Mouse (Mus musculus): ENCODE results near the gene Gm5617.
"Not testable (repeated sequence)": the region's sequence is repeated elsewhere in the genome, so short reads cannot be mapped to it uniquely, and the experiment has no call there.

The Gm5617 gene

DNA sequence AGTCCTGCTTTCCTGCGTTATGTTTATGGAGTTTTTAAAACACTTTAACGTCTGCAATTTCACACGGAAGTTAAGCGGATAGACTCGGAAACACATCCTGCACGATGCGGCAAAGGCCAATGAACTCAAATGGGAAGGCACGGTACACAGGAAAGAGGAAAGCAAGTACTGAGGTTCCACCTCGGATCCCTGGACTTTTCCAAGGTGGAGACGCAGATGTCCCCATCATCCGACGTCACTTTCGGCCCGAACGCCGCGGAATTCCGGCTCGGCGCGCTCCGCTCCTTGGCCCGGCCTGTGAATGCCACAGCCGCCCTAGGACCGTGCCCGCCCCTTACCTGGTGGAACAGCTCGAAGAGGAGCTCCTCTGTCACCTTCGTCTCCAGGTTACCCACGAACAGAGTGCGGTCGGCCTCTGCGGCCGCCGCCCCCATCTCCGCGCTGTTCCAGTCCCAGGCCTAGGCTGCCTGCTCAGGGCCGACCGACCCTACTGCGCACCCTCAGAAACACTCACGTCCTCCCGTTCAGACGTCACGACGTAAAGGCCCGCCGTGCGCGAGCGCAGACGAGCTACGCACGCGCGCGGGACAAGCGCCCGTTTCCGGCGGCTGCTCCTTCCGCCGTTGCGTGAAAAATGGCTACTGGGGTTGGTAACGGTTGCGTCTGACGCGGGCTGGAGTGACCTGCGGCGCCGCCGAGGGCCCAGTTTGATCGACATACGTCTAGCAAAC lies at the start of gene Gm5617, which contains the start of gene Rbm7:
Gm5617 (plus strand) TSS at position 626 of the 731 bp plus-strand sequence.
Rbm7 (minus strand) TSS at position 483 of the 731 bp plus-strand sequence.
- DNase-seq (ENCODE audit: low read depth, low spot score) = peak; percentile 99

DNA sequence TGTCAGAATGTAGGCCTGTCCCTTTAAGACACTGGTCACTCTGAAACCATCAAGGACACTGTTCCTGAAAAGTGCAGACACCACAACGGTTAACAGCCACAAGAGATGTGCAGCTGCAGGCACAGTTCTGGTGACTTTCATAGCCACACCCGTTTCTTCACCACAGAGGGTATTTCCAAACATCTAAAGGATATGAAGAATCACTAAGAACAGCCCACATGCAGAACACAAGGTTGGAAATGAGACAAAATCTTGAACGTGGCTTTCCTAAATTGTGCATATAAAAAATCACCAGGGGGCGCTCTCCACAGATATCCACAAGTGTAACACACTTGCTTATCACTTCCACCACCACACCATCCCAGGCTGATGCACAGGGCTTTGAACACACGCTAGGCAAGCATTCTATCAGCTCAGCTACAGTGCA lies 47.4 kb upstream of the Gm5617 start:
- DNase-seq (ENCODE audit: low read depth, low spot score) = peak; percentile 53

DNA sequence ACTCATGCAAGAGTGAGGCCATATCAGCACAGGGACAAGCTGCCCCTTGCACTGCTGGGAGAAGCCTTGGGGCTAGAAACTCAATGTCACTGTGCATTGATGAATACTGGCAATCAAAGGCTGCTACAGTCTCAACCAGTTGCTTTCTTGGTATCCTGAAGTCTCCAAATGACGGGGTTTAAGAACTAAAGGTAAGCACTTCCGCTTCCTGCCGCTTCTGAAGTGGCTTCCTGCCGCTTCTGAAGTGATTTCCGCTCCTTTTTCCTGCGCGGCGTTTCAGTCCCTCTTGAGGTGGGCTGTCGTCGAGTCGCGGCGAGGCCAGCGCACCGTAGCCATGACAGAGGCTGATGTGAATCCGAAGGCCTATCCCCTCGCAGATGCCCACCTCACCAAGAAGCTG lies 45.2 kb upstream of the Gm5617 start:
- no peak for DNase-seq (ENCODE audit: low read depth, low spot score)

DNA sequence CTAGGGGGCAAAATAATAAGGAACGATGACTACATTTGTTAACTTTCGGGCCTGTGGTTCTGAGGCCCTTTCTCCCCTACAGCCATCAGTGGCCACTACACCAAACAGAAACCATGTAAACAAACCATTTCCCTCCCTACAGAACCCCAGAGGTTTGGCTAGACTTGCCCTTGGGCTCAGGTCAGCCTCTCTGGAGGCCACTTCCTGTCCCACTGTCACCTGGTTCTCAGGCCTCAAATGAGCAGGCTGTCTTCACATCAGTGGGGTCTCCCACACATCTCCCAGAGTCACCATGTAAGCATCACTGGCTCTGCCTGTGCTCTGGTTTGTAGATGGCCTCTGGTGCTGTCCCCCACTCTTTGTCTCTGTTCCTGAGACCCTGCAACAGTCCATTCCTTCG lies 39.3 kb upstream of the Gm5617 start:
- DNase-seq (ENCODE audit: low read depth, low spot score) = no peak

DNA sequence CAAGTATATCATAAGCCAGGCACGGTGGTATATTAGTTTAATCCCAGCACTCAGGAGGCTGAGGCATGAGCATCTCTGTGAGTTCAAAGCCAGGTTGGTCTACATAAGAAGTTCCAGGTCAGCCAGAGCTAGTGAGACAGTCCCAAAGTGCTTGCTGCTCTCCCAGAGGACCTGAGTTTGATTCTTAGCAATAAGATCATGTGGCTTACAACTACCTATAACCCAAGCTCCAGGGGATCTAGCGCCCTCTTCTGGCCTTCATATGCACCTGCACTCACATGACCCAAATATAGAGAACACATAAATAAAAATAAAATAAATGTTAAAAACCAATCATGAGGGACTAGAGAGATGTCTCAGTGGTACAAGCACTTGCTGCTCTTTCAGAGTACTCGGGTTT lies 36.4 kb upstream of the Gm5617 start:
- DNase-seq (ENCODE audit: low read depth, low spot score) = no peak

DNA sequence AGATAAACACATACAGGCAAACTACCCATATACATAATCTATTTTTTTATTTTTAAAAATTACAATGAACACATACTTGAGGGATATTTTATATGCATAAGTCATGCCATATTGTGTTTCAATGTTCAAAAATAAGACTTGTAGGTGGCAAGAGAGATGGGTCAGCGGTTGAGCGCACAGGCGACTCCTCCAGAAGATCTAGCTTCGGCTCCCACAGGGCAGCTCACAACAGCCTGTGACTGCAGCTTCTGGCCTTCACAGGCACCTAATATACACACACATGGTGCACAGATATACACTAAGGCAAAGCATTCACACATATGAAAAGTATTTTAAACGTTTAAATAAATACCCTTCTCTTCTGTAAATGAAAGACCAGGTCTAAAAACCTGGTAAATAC lies 35.9 kb upstream of the Gm5617 start:
- no peak for DNase-seq (ENCODE audit: low read depth, low spot score)

DNA sequence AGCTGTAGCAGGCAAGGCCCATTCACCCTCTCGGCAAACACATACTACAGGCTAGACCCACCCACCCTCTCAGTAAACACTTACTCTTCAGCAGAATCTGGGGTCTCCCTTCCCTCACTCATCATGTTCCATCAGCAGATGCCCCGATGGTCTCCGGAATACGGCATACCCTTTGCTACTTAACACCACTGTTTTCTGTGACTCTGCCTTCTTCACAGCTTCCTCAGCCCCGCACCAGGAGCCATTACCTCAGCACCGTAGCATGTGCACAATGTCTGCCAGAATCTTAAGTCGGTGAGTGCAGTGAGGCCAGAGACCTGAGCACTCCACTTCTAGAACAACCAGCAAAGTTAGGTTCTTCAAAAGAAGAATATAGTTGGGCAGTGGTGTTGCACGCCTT lies 34.5 kb upstream of the Gm5617 start:
- no peak for DNase-seq (ENCODE audit: low read depth, low spot score)

DNA sequence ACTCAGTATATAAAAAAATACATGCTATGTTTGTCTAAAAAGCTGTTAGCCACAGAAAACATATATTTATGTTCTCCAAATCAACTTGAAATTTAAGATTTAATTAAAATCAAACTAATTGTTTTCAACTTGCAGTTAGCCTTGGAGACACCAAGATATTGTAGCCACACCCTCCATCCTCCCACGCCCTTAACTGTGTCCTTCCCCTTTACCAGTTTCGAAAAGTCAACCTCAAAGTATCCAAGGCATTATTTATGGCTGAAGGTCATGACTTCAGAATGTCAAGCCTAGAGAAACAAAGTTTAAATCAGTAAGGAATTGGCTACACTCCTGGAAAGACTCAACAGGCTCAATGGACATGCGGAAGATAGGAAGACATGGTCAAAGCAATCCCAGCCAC lies 33.7 kb upstream of the Gm5617 start:
- no peak for DNase-seq (ENCODE audit: low read depth, low spot score)

DNA sequence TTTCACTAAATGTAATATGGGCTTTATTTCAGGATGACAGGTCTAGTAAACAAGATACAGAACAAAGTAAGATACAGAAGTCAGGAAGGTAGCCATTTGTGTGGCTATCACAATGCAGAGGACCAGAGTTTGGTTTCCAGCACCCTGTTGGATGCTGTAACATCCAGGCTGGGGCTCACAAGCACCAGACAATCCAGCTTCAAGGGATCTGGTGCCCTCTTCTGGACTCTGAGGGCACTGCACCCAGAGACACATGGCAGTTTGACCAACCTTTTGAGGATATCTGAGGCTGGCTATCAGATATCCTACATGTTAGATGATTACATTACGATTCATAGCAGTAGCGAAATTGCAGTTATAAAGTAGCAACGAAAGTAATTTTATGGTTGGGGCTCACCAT lies 29.6 kb upstream of the Gm5617 start:
- DNase-seq (ENCODE audit: low read depth, low spot score) = no peak

DNA sequence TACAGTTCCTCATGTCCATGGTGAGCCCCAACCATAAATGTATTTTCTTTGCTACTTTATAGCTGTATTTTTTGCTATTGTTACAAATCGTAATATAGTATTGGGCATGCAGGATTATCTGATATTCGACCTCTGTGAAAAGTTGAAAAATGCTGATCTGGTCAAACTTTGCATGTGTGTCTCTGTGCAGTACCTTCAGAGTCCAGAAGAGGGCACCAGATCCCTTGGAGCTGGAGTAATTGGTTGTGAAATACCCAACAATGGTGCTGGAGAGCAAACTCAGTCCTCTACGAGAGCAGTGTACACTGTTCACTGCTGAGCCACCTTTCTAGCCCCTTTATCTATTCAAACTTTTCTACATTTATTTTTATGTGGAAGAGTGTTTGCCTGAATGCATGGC lies 28.4 kb upstream of the Gm5617 start:
- DNase-seq (ENCODE audit: low read depth, low spot score) = peak; percentile 53

DNA sequence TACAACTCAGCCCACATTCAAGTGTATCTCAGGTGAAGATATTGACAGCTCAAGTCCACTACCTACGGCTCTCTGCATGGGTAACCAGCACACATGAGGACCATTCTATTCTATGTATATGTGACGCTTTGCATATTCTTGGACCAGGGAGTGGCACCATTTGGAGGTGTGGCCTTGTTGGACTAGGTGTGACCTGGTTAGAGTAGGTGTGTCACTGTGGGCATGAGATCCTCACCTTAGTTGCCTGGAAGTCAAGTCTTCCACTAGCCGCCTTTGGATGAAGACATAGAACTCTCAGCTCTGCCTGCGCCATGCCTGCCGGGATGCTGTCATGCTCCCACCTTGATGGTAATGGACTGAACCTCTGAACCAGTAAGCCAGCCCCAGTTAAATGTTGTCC lies 27.8 kb upstream of the Gm5617 start:
- not testable (repeated sequence) for DNase-seq (ENCODE audit: low read depth, low spot score)

DNA sequence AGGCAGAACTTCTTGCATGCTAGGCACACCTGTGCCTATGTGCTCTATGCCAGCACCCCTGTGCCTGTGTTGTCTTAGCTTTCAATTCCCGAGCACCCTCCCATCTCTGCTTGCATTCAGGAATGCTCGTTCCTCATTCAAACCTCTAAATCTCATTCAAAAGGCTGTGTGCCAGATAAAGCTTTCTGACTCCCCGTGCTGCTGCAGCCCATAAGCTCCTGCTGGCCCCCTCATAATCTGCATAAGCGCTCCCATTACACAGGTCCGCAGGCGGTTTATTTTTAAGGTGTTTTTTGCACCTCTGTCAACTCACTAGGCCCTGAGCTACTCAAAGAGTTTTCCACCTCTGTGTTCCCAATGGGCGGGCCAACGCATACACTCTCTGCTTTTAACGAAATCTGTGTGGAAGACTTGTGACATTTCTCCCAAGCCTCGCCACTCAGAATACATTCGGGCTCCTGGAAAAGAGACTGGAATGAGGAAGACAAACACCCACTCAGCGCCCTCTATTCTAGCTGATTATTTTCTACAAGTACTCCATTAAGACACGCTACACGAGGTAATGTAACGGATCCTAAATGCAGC lies 22.7 kb upstream of the Gm5617 start:
- peak; percentile 71 for DNase-seq (ENCODE audit: low read depth, low spot score)

DNA sequence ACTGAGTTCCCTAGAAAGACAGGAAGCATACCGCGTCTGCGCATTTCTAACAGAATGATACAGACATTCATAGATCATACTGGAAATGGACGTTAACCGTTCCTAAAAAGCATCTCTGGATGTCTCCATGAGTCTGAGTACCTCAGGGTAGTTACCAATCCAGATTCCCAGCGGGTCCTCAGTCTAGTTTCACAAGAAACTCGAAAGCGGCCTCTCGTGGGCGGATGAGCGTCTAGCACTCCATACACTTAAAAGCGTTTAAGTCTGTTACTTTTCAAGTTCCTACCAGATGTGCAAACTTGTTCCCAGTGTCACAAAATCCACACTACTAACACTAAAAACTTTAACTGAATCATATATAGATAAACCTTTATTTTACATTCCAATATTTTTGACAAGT lies 22.1 kb upstream of the Gm5617 start:
- peak; percentile 67 for DNase-seq (ENCODE audit: low read depth, low spot score)

DNA sequence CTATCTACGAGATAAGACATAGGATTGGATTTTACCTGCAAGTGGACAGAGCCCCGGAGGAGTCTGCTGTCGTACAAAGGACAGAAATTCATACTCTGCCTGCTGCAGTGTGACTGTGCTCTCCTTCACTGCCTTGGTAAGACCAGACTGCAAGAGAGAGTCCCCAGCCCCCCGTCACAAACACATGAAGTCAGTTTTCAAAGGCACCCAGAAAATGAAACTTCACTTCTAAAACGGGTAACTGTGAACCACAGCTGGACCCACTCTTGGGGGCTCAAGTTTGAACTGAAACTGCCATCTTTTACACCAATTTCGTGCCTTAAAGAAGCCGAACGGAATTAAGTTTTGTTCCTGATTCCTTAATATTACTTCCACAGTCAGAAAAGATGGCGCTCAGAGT lies 20.9 kb upstream of the Gm5617 start:
- no peak for DNase-seq (ENCODE audit: low read depth, low spot score)

DNA sequence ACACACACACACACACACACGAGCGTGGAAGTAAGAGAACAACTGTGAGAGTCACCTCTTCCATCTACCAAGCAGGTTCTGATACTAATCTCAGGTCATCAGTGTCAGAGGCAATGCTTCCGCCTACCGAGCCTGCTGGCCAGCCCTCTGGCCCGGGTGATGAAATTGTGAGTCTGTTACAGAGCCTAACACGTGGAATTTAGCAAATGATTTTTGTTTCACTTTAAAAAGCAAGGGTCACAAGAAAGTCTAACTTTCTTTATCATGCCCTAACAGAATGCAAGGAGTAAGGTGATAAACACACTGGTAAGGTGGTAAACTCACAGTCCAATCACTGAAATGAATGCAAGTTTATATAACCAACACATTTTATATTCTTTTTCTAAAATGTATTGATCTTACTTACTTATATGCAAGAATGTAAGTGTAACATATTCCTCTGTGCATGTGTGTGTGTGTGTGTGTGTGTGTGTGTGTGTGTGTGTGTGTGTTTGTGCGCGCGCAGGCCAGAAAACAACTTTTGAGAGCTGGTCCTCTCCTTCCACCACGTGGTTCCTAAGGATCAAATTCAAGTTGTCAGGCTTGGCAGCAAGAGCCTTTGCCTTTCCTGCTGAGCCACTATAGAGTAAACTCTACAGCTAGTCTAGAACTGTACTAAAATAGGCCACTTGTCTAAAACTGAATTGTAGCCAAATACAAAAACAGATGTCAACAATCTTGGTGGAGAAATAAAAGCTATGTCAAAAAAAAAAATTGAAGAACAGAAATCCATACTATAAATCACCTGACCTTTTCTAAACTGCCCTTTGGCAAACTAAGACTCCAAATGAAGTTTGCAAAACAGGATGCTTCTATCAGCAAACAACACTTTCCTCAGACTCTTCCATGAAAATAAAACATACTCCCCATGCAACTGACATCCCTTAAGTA lies 18.7 kb upstream of the Gm5617 start:
- DNase-seq (ENCODE audit: low read depth, low spot score) = no peak

DNA sequence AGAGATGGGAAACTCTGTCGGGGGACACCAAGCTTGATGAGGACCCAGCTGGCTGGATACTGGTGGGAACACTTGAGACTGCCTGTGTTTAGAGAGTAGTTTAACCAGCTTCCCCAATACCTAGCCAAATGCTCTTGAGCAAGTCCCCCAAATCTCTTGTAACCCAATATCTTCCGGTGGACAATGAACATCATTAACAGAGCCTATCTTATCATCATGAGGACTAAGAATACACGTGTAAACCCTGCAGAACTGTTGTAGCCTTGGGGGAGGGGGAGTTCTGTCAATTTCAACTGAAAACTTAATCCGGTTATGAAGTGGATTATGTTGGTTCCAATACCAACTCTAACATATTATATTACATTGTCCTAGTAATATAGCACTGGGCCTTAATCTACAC lies 16.4 kb upstream of the Gm5617 start:
- no peak for DNase-seq (ENCODE audit: low read depth, low spot score)

DNA sequence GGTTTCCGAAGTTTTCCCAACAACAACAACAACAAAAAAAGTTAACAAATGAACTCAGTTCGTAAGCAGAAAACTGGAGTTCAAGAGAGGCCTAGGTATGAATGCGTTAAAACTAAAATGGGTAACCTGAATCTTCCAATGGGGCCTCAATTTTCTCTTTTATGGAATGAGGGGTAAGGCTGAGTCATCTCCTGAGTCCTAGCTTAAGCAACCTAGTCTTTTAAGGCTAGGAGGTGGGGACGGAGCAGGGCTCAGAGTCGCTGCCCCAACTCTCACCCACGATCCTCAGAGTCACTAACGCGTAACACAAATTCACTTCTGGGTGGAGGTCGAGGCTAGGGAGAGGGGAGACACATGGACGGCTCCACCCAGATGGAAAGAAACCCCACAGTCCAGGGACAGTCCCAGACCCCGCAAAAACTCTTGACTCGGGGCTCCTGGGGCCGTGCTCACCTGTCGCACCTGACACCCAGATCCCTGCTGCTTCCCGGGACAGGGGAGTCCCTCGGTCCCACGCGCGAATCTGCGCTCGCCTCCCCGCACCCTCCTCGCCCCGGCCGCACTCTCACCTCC lies 15.3 kb upstream of the Gm5617 start:
- peak; percentile 23 for DNase-seq (ENCODE audit: low read depth, low spot score)

DNA sequence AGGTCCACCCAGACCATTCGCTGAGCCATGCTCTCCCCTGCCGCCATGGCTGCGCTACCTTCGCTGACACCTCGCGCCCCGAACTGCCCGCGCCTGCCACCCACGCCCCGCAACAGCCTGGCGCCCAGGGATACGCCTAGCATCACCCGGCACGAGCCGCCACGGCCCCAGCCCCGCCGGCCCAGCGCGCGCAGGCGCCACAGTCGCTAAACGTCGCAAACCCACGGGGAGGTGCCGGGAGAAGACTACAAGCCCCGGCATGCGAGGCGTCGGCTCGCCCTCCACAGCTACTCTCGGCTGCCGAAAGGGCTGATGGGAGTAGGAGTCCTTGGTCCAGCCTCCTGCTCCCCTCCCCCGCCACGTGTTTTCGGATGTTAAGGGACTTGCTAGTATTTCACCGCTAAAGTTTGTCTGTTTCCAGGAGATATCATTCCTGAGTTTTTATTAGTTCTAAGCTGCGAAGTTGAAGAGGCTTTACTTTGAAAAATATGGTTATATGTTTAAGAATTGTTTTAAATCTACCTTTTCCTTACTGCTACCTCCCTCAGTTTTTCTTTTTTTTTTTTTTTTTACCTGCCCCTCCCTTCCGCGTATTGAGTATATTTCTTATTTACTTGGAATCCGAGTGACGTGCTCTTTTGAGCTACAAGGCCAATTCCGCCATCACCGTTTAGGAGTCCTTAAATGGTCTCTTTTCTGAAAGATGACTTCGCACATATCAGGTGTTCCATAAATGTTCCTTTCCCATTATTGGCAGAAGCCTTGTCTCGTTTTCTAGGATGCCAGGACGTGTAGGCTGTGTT lies 14.6 kb upstream of the Gm5617 start, which contains the start of gene Rexo2:
Rexo2 (minus strand) TSS at position 213 of the 803 bp plus-strand sequence.
- DNase-seq (ENCODE audit: low read depth, low spot score) = peak; percentile 98

DNA sequence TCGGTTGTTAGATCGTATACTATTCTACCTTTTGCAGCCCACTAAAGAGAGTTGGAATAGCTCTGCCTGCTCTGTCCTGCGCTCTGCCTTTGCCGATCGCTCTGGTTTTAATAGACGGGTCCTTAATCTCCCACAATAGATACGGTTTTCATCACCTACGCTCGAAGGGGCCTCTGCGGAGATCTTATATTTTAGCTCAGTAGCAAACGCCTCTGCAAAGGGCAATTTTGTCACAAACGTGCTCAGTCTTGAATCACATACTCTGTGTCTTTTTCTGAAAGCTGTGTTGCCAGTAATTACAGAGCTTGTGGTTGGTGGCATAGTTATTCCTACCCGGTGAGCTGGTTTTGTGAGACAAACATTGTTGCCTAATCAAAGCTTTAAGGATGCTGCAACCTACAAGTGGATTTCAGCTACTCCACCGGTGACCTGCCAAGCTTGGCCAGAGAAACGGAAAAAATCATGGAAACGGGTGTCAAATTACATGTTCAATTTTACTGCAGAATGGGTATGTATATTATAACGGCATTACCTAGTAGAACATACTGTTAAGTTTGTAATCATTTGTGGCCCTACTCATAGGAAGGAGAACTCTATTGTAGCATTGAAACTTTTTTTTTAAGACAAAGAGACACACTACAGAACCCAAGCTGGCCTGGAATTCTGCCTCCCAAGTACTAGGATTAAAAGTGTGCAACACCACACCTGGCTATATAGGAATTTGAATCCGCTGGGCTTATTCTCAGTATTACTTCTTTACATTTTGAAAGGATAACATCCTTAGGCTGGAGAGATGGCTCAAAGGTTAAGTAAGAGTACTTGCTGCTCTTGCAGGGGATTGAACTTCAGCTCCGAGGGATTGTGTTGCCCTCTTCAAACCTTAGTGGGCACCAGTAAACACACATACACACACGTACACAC lies 13.8 kb upstream of the Gm5617 start:
- peak; percentile 28 for DNase-seq (ENCODE audit: low read depth, low spot score)

DNA sequence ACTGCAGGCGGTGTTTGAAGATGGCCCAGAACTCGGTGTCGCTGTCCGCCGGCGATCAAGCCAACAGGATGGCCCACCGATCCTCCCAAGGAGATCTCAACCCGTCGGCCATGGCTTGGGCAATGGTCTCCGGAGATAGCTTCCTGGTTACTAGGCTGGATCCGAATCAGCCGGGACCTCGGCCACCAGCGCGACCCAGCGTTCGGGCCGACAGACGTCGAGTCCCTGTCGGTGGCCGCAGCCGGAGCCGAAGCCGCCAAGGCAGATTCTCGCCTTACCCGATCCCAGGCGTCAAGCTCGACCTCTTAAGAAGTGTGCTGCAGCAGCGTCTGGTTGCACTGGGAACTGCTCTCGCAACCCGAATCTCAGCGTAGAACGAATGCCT lies 298 bp downstream of the Gm5617 start:
- no peak for DNase-seq (ENCODE audit: low read depth, low spot score)
